Mouse (Mus musculus) hindbrain, embryonic 13.5 days (tissue): ENCODE results near the gene Cstb. TPM values are rescaled to one million over a fixed set of nuclear protein-coding genes. Genes with fewer than 3 reads are reported as not detected.

Source experiments
- ATAC-seq: fragments of 200-750 bp; cut with Nextera tagmentation; 2 replicates; pipeline ENCODE4 v1.8.0; 2017; ENCODE audit warnings: moderate TSS enrichment; ENCODE audit not compliant: low FRiP score
- H3K27ac ChIP-seq: fragments of 300-500 bp; sonication (generic); 2 replicates; pipeline ENCODE4 v1.5.1; 2015; ENCODE audit warnings: inconsistent platforms, mild to moderate bottlenecking, moderate library complexity
- H3K27me3 ChIP-seq: fragments of 300-500 bp; sonication (generic); 2 replicates; pipeline ENCODE4 v1.6.1; 2015; ENCODE audit warnings: mild to moderate bottlenecking, inconsistent platforms
- H3K36me3 ChIP-seq: fragments of 300-500 bp; sonication (generic); 2 replicates; pipeline ENCODE4 v1.6.1; 2015; ENCODE audit warnings: mild to moderate bottlenecking, inconsistent platforms
- H3K4me1 ChIP-seq: fragments of 300-500 bp; sonication (generic); replicated peaks from 2 replicates; pipeline ENCODE4 v1.6.1; 2015; ENCODE audit warnings: inconsistent platforms
- H3K4me2 ChIP-seq: fragments of 300-500 bp; sonication (generic); 2 replicates; pipeline ENCODE4 v1.6.1; 2015; ENCODE audit warnings: inconsistent platforms, mild to moderate bottlenecking, moderate library complexity
- H3K4me3 ChIP-seq: fragments of 300-500 bp; sonication (generic); 2 replicates; pipeline ENCODE4 v1.5.1; 2015; ENCODE audit warnings: mild to moderate bottlenecking, inconsistent platforms
- H3K9ac ChIP-seq: fragments of 300-500 bp; sonication (generic); 2 replicates; pipeline ENCODE4 v1.6.1; 2015; ENCODE audit warnings: mild to moderate bottlenecking, inconsistent platforms
- H3K9me3 ChIP-seq: fragments of 300-500 bp; sonication (generic); 2 replicates; pipeline ENCODE4 v1.6.1; 2016; ENCODE audit warnings: inconsistent platforms
- WGBS: fragments of 180-500 bp; shearing (Covaris S2); methylation state at CpG from one replicate; pipeline ENCODE4 v1.1.7; 2015; 5-methylcytosine and 5-hydroxymethylcytosine counted together
- polyA plus RNA-seq: library from polyadenylated mRNA; unstranded; fragments of >200 nt; fragmentation: Nextera tagmentation; extraction: Ambion mirVana; gene quantifications from 2 replicates; pipeline ENCODE4 v1.2.1, GENCODE M21; 2015

Gene Cstb
- polyA plus RNA-seq = 93.9 and 105 TPM in 2 replicates

GRCm38 (mm10) chr10:78425181-78426041, at the start of gene Cstb:
TSS of gene Cstb (plus strand) at chr10:78425669.
- peak within 1 kb of the TSS; percentile 81 for H3K4me3 ChIP-seq
- WGBS = 2% methylated on average over 40 of the region's 40 CpGs
- H3K36me3 ChIP-seq = peaks cover 28% of the 10 kb centered on the region
- H3K9ac ChIP-seq = peak within 1 kb of the TSS; percentile 93
- ATAC-seq = peak; percentile 94
- 0 out of 2 replicates have a peak, but pooled peaks cover 3% of the 10 kb centered on the region for H3K27me3 ChIP-seq
- no peaks in the 10 kb centered on the region for H3K9me3 ChIP-seq
- peaks cover 20% of the 10 kb centered on the region for H3K4me1 ChIP-seq
- H3K27ac ChIP-seq = peak within 1 kb of the TSS; percentile 83
- H3K4me2 ChIP-seq = peak within 1 kb of the TSS; percentile 77

- no peak overlapping the region for H3K27ac ChIP-seq
- WGBS = 95% methylated on average over 7 of the region's 7 CpGs
- no peak overlapping the region for H3K4me3 ChIP-seq
- ATAC-seq = no peak
- no peaks in the 10 kb centered on the region; the same call in 1 of the 2 replicates for H3K27me3 ChIP-seq
- H3K36me3 ChIP-seq = no peaks in the 10 kb centered on the region
- H3K9ac ChIP-seq = no peak overlapping the region
- no peak overlapping the region for H3K4me2 ChIP-seq
- H3K9me3 ChIP-seq = no peaks in the 10 kb centered on the region
- no peaks in the 10 kb centered on the region for H3K4me1 ChIP-seq
Observed at GRCm38 (mm10) chr10:78378516-78378915, 47.0 kb upstream of the Cstb start.

GRCm38 (mm10) chr10:78383567-78383966, 41.9 kb upstream of the Cstb start:
- WGBS = 78% methylated on average over 3 of the region's 3 CpGs
- no peak overlapping the region for H3K9ac ChIP-seq

GRCm38 (mm10) chr10:78385520-78385919, 39.9 kb upstream of the Cstb start:
- ATAC-seq = no peak
- Histone ChIP-seq H3K27me3 (peaks cover 23% of the 10 kb centered on the region), H3K4me3 (no peak overlapping the region), H3K36me3 (no peaks in the 10 kb centered on the region), H3K9ac (no peak overlapping the region), H3K4me1 (peaks cover 2% of the 10 kb centered on the region; the same call in 1 of the 2 replicates), H3K4me2 (no peak overlapping the region), H3K9me3 (no peaks in the 10 kb centered on the region), H3K27ac (no peak overlapping the region)
- WGBS = 64% methylated on average over 5 of the region's 5 CpGs

More at GRCm38 (mm10) chr10:78383567-78383966, 41.9 kb upstream of the Cstb start:
- no peak overlapping the region for H3K27ac ChIP-seq
- H3K4me3 ChIP-seq = no peak overlapping the region
- H3K4me2 ChIP-seq = no peak overlapping the region
- H3K4me1 ChIP-seq = no peaks in the 10 kb centered on the region
- H3K36me3 ChIP-seq = no peaks in the 10 kb centered on the region
- H3K9me3 ChIP-seq = no peaks in the 10 kb centered on the region
- no peak for ATAC-seq
- peaks cover 5% of the 10 kb centered on the region; the same call in 1 of the 2 replicates for H3K27me3 ChIP-seq

- Histone ChIP-seq H3K27ac (no peak overlapping the region), H3K4me1 (peaks cover 9% of the 10 kb centered on the region; the same call in 1 of the 2 replicates), H3K4me3 (no peak overlapping the region), H3K36me3 (no peaks in the 10 kb centered on the region), H3K9ac (peak overlapping the region; percentile 49; the same call in 1 of the 2 replicates), H3K9me3 (no peaks in the 10 kb centered on the region), H3K27me3 (peaks cover 45% of the 10 kb centered on the region), H3K4me2 (no peak overlapping the region)
- ATAC-seq = no peak
- WGBS = 71% methylated on average over 20 of the region's 20 CpGs
Observed at GRCm38 (mm10) chr10:78388216-78388980, 37.1 kb upstream of the Cstb start.

- ATAC-seq = no peak
Observed at GRCm38 (mm10) chr10:78390982-78391470, 34.4 kb upstream of the Cstb start.

GRCm38 (mm10) chr10:78392072-78392471, 33.4 kb upstream of the Cstb start:
- H3K4me1 ChIP-seq = peaks cover 27% of the 10 kb centered on the region
- H3K27me3 ChIP-seq = peaks cover 45% of the 10 kb centered on the region
- H3K27ac ChIP-seq = no peak overlapping the region
- H3K9ac ChIP-seq = no peak overlapping the region
- H3K4me3 ChIP-seq = no peak overlapping the region
- no peak for ATAC-seq
- 2% methylated on average over 18 of the region's 18 CpGs for WGBS
- no peaks in the 10 kb centered on the region for H3K36me3 ChIP-seq
- no peak overlapping the region for H3K4me2 ChIP-seq
- no peaks in the 10 kb centered on the region for H3K9me3 ChIP-seq

More at GRCm38 (mm10) chr10:78390982-78391470, 34.4 kb upstream of the Cstb start:
- H3K4me2 ChIP-seq = no peak overlapping the region
- H3K27ac ChIP-seq = no peak overlapping the region
- peaks cover 19% of the 10 kb centered on the region for H3K4me1 ChIP-seq
- H3K36me3 ChIP-seq = no peaks in the 10 kb centered on the region
- 20% methylated on average over 4 of the region's 4 CpGs for WGBS
- H3K4me3 ChIP-seq = no peak overlapping the region
- H3K9ac ChIP-seq = no peak overlapping the region
- H3K9me3 ChIP-seq = no peaks in the 10 kb centered on the region
- peaks cover 45% of the 10 kb centered on the region for H3K27me3 ChIP-seq

- 0 out of 2 replicates have a peak overlapping the region, but pooled peaks have one; percentile 45 for H3K4me2 ChIP-seq
- H3K27me3 ChIP-seq = peaks cover 23% of the 10 kb centered on the region
- peak overlapping the region; percentile 78 for H3K27ac ChIP-seq
- H3K9me3 ChIP-seq = no peaks in the 10 kb centered on the region
- WGBS = 75% methylated on average over 3 of the region's 3 CpGs
- 0 out of 2 replicates have a peak, but pooled peaks have one; percentile 5 for ATAC-seq
- H3K9ac ChIP-seq = no peak overlapping the region
- no peak overlapping the region for H3K4me3 ChIP-seq
- peaks cover 40% of the 10 kb centered on the region for H3K4me1 ChIP-seq
- H3K36me3 ChIP-seq = peaks cover 17% of the 10 kb centered on the region
Observed at GRCm38 (mm10) chr10:78395377-78395776, 30.1 kb upstream of the Cstb start.

GRCm38 (mm10) chr10:78395819-78396624, 29.4 kb upstream of the Cstb start:
- no peaks in the 10 kb centered on the region for H3K9me3 ChIP-seq
- no peak overlapping the region for H3K4me3 ChIP-seq
- 6% methylated on average over 17 of the region's 17 CpGs for WGBS
- H3K36me3 ChIP-seq = peaks cover 23% of the 10 kb centered on the region
- H3K27ac ChIP-seq = peak overlapping the region; percentile 78
- peak overlapping the region; percentile 45 for H3K4me2 ChIP-seq
- H3K9ac ChIP-seq = no peak overlapping the region
- peaks cover 17% of the 10 kb centered on the region for H3K27me3 ChIP-seq
- ATAC-seq = peak; percentile 83
- peaks cover 36% of the 10 kb centered on the region for H3K4me1 ChIP-seq

GRCm38 (mm10) chr10:78396625-78396885, 28.9 kb upstream of the Cstb start:
- H3K9me3 ChIP-seq = no peaks in the 10 kb centered on the region
- peaks cover 36% of the 10 kb centered on the region for H3K4me1 ChIP-seq
- peak overlapping the region; percentile 45 for H3K4me2 ChIP-seq
- H3K9ac ChIP-seq = no peak overlapping the region
- H3K27me3 ChIP-seq = peaks cover 12% of the 10 kb centered on the region
- 60% methylated on average over 4 of the region's 4 CpGs for WGBS
- H3K27ac ChIP-seq = no peak overlapping the region; the same call in 1 of the 2 replicates
- H3K4me3 ChIP-seq = no peak overlapping the region
- peak; percentile 44 for ATAC-seq
- peaks cover 28% of the 10 kb centered on the region for H3K36me3 ChIP-seq

- Histone ChIP-seq H3K4me2 (no peak overlapping the region), H3K9ac (0 out of 2 replicates have a peak overlapping the region, but pooled peaks have one; percentile 35), H3K27ac (peak overlapping the region; percentile 35; the same call in 1 of the 2 replicates), H3K36me3 (peaks cover 55% of the 10 kb centered on the region), H3K27me3 (no peaks in the 10 kb centered on the region), H3K4me1 (peaks cover 31% of the 10 kb centered on the region), H3K4me3 (no peak overlapping the region), H3K9me3 (no peaks in the 10 kb centered on the region)
- WGBS = 34% methylated on average over 17 of the region's 17 CpGs
- ATAC-seq = no peak
Observed at GRCm38 (mm10) chr10:78399090-78399657, 26.3 kb upstream of the Cstb start.
